Mouse (Mus musculus): Measurements from ENCODE around the gene Wbp4. TPM values are rescaled to one million over a fixed set of nuclear protein-coding genes. Genes with fewer than 3 reads are reported as not detected.
"Not testable (repeated sequence)": the region's sequence is repeated elsewhere in the genome, so short reads cannot be mapped to it uniquely, and the experiment has no call there.

Gene Wbp4
- total RNA-seq (2021) = 10 to 100 TPM; 18.8 to 21.6 TPM

GRCm38 (mm10) chr14:79481339-79482151, at the start of gene Wbp4:
Gene Wbp4, minus strand, starts transcription at chr14:79481520.
- peak; percentile 84 for DNase-seq (ENCODE audit: low spot score)
- intact Hi-C loops (cut with DNase I) = loop anchor here (2.0 to 5.0 kb wide), 2 partner anchors 51 to 81 kb away; no protein-coding TSS in a partner anchor

GRCm38 (mm10) chr14:79530761-79531160, 49.4 kb upstream of the Wbp4 start:
- intact Hi-C loops (cut with DNase I) = loop anchor here (5.0 kb wide), 1 partner anchor 48 kb away; the partner anchor contains the start of genes Elf1 and Wbp4
- no peak for DNase-seq (ENCODE audit: low spot score)

DNA sequence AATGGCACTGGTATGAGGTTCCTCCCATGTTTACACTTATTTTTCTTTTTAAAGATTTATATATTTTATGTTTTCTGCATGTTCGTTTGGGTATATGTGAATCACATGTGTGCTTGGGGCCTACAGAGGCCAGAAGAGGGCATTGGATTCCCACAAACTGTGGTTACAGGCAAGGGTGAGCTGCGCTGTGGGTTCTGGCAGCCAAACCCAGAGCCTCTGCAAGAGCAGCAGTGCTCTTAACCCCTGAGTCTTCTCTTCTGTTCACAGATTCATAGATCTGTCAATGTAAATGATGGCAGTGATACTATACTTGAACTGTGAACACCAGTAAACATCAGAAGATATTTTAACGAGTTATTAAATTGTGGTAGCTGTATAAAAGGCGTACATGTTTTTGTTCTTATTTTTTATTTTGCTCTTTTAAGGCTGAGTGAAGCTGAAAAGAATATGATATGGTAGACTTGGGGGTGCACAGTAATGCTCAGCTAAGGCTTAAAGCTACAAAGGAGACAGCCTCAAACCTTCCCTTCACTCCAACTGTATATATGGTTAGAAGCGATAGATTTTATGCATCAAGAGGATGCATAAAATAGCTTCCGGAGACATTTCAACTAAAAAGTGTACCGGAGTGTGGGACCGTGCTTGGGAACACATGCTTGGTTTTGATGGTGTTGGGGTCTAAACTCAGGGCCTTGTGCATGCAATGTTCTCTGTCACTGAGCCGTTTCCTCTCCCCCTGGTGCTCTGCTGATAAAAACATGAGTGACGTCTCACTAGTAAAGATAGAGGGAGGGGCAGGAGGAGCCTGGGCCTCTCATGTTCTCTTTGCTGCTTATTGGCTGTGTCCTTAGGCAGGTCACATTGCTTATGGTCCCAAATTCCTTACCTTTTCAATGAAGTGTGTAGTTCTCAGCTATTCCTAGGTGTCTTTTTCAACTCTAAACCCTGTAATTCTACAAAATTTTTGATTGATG, 48.5 kb upstream of the Wbp4 start:
- intact Hi-C loops (cut with DNase I) = loop anchor here (5.0 kb wide), 1 partner anchor 48 kb away; the partner anchor contains the start of genes Elf1 and Wbp4
- no peak for DNase-seq (ENCODE audit: low spot score)

GRCm38 (mm10) chr14:79527704-79528103, 46.4 kb upstream of the Wbp4 start:
- DNase-seq (ENCODE audit: low spot score) = no peak
- intact Hi-C loops (cut with DNase I) = no loop called here

- intact Hi-C loops (cut with DNase I); DNase-seq (ENCODE audit: low spot score): not testable (repeated sequence)
These were observed 44.8 kb upstream of the Wbp4 start for GRCm38 (mm10) chr14:79526106-79526505.

DNA sequence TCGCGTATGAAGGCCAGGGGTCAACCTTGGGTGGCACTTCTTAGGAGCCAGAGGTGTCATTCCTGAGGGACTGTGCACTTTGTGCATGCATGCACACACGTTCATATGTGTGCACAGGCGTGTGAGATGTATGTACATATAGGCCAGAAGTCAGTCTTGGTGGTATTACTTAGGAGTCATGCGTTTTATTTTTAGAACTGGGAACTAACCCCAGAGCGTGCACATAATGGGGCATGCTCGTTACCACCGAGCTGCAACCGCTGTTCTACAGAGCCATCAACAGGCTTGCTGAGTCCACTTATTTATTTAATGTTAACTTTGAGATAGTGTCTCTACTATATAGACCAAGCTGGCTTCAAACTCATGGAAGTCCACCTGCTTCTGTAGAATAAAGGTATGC, 41.1 kb upstream of the Wbp4 start:
- intact Hi-C loops (cut with DNase I) = loop anchor here (5.0 kb wide), 1 partner anchor 35 kb away; no protein-coding TSS in a partner anchor
- DNase-seq (ENCODE audit: low spot score) = no peak

GRCm38 (mm10) chr14:79521471-79522117, 40.3 kb upstream of the Wbp4 start:
- DNase-seq (ENCODE audit: low spot score) = no peak
- intact Hi-C loops (cut with DNase I) = loop anchor here (5.0 kb wide), 1 partner anchor 34 kb away; no protein-coding TSS in a partner anchor

DNA sequence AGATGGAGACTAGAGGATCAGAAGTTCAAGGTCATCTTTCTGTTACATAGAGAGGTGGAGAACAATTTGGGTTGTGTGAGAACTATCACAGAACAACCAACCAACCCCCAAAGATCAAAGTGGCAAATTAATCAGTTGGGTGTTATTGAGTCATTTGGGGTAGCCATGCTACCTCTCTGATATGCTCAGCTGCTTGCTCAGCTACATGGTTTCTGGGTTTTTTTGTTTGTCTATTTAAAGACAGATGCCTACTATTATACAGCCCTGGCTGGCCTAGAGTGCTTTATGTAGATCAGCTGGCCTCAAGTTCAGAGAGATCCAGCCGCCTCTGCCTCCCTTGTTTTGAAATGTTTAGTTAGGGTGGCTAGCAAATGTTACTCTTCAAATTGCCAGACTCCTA, 39.7 kb upstream of the Wbp4 start:
- DNase-seq (ENCODE audit: low spot score) = no peak
- intact Hi-C loops (cut with DNase I) = loop anchor here (5.0 kb wide), 1 partner anchor 34 kb away; no protein-coding TSS in a partner anchor

DNA sequence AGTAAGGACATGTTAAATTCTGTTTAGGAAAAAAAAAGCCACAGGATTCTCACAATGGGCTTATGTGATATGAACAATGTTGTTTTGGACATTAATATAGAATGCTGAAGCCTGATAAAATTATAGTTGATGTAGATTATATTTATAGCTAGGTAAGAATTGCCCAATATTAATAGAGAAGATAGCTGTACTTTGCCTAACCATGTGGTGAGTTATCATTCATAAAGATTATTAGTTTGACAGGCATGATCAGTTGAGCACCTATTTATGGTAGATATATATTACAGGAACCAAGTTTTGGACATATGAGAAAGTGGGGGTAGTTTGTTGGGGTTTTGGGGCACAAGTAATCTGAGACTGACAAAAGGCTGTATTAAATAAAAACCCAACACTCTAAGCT, 39.3 kb upstream of the Wbp4 start:
- DNase-seq (ENCODE audit: low spot score) = no peak
- intact Hi-C loops (cut with DNase I) = loop anchor here (5.0 kb wide), 1 partner anchor 33 kb away; no protein-coding TSS in a partner anchor

- intact Hi-C loops (cut with DNase I) = no loop called here
These were observed 38.3 kb upstream of the Wbp4 start for GRCm38 (mm10) chr14:79519663-79519975.

GRCm38 (mm10) chr14:79518761-79519662, 37.7 kb upstream of the Wbp4 start:
- DNase-seq (ENCODE audit: low spot score) = no peak
- intact Hi-C loops (cut with DNase I) = no loop called here

More at GRCm38 (mm10) chr14:79519663-79519975, 38.3 kb upstream of the Wbp4 start:
- no peak for DNase-seq (ENCODE audit: low spot score)

- intact Hi-C loops (cut with DNase I) = no loop called here
- no peak for DNase-seq (ENCODE audit: low spot score)
These were observed 36.8 kb upstream of the Wbp4 start for GRCm38 (mm10) chr14:79518123-79518522.

- intact Hi-C loops (cut with DNase I) = no loop called here
- no peak for DNase-seq (ENCODE audit: low spot score)
These were observed 35.9 kb upstream of the Wbp4 start for GRCm38 (mm10) chr14:79517185-79517740.

- intact Hi-C loops (cut with DNase I) = no loop called here
- DNase-seq (ENCODE audit: low spot score) = no peak
These were observed 35.4 kb upstream of the Wbp4 start for GRCm38 (mm10) chr14:79516751-79517150.

DNA sequence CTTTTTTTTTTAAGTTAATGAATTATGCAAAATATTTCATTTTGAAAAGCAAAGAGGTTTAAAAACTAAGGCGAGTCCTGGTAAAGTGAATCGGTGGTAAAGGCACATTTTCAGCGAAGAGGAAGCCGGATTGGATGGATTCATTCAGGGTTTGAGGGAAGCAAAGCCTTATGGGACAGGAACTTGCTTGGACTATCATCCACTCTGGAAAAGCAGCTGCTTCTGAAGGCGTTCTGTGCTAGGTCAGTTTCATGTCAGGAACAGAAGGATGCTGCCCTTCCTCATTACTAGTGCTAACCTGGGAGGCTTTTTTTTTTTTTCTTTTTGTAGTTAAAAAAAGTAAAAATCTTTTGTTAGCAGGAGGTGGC, 34.9 kb upstream of the Wbp4 start:
- no peak for DNase-seq (ENCODE audit: low spot score)
- intact Hi-C loops (cut with DNase I) = no loop called here

- no peak for DNase-seq (ENCODE audit: low spot score)
- intact Hi-C loops (cut with DNase I) = no loop called here
These were observed 34.4 kb upstream of the Wbp4 start for GRCm38 (mm10) chr14:79515511-79516242.

DNA sequence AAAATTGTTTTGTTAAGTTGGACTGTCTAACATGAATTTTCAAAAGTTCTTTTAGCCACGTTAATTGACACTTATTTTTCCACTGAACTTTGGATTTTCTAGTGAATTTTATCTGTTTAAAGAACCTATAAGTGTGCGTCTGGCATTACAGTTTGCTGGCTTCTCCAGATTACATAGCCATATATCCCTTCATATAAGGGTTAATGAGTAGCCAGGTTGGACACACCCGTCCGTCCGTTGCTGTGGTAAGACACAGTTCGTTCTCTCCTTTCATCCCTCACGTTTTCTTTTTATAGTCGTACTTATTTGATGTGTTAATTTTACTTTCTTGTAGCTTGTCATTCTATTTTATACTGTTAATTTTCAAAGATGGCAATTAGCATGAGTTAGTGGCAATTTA, 33.8 kb upstream of the Wbp4 start:
- intact Hi-C loops (cut with DNase I) = no loop called here
- DNase-seq (ENCODE audit: low spot score) = no peak

GRCm38 (mm10) chr14:79513951-79514350, 32.6 kb upstream of the Wbp4 start:
- intact Hi-C loops (cut with DNase I) = no loop called here

More at GRCm38 (mm10) chr14:79513951-79514350, 32.6 kb upstream of the Wbp4 start:
- no peak for DNase-seq (ENCODE audit: low spot score)

Measured in heart, postnatal 25 days (tissue).